Mouse (Mus musculus) c-Kit-positive CD71-positive TER-119-positive erythroid progenitor cells, embryonic 14.5 days (primary cell): ENCODE data around the gene Stxbp6.

Experiments
- DNase-seq: peaks from one replicate; pipeline ENCODE4 v3.0.0-alpha.2; 2013; ENCODE audit warnings: low spot score

Stxbp6 gene

DNA sequence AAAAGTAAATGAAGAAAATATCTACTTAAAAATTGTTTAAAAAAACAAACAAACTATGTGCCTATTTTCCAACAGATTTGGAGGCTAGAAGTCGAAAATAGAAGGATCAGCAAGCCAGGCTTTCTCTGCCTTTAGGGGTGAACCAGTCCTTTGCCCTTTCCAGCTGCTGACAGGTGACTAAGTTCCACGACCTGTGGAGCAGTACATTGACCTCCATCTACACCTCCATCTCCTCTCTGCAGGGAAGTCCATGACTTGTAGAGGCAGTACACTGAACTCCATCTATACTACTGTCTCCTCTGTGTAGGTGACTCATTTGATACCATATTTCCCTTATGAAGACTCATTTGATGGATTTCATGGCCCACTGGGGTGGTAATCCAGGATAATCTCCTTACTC is 78.2 kb downstream of the Stxbp6 start:
- DNase-seq: no peak

DNA sequence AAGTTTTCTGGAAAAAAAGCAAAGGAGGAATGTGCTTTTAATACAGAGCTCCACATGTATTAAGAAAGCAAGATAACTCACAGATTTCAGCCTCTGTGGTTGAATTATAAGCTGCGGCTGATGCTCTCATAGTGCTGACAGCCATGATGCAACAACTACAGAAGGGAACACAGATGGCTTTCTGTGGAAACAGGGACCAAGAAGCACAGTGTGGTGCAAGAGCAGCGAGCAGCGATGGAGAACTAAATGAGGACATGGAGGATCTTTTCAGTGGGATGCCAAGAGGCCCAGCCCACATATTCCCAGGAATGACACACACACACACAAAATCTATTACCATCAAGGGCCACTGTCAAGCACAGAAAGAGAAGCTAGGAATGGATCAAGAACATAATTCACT is 81.1 kb downstream of the Stxbp6 start:
- no peak for DNase-seq

DNA sequence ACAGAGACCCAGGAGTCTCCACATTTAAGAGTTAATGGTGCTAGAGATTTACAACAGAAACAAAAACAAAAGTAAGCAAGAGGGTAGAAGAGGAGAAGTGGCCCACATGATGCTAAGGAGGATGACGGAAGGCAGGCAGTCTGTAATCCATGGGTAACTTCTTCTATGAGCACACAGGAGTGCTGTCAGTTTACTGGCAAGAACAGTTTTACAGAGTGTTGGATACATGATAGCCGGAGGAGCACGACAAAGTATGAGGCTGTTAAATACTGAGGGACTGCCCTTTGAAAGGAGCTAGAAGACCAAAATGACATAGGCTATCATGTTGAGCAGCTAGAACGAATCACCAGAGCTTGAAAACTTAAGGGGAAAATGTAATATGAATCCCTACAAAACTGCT is 81.7 kb downstream of the Stxbp6 start:
- DNase-seq: no peak

DNA sequence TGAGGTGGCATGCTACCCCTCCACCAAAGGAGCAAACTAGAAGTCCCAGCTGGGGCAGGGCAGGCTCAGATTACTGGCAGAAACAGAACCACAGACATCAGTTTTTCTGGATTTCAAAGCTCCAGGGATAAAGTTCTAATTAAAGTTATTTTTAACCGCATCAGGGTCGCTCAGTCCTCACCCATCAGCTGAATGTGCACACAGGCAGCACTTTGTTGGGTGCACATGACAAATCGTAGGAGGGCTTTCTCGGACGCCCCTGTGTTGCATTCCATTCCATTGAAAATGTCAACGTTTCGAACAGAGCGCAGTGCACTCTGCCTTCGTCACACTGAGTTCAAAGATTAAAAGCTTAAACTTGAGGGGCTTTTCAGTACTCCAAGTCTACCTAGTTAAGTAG is 84.1 kb downstream of the Stxbp6 start:
- no peak for DNase-seq

DNA sequence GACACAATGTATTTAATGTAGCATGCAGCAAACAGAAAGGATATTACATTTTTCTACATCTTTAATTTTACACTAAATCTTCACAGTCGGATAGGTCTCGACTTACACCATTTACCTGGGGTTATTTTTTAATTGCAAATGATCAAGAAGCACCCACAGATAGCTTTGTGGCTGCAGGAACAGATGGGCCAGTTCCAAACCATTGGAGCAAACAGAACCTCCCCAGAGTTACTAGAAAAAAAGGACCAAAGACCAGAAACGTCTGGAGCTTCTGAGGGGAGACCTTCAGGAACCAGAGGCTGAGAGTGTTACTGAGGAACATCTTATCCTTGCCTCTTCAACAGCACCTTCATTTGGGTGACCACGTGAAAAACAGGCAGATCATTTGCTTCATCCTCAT is 85.5 kb downstream of the Stxbp6 start:
- DNase-seq: no peak

DNA sequence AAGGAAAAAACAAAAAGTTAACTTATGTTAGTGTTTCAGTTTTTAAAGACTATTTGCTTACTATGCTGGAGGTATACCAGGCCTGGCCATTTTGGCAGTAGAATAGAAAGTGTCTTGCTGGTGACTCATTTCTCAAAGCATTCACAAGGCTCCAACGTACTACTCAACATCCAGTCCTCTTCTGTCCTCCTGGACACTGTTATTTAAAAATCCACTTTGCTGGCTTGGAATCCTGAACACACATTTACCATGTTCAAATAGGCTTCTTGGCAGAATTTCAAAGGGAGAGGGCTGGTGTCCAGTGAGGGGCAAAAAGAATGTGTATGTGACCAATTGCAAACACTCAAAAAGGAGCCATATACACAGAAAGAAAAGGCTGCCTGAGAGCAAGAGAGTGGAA is 86.7 kb downstream of the Stxbp6 start:
- DNase-seq: no peak

DNA sequence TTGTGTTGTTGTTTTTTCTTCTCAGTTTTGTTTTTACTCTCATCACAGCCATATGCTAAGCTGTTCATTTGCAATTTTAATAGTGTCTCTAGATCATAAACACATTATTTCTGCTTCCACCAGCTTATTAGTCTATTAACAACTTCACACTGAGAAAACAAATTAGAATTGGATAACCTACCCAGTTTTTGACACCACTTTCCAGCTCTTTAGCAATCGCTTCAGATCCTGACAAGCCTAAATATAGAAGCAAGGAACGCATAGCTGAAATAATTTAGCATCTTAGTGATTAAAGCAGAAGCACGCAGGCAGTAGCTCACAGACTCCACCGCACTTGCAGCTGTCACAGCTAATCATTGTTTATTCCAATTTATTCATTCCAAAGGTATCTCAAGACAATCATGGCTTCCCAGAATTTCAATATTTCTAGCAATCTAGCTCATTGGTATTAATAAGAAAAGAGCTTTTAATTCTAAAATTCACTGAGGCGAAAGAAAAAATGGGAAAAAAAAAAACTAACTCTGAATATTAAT is 95.1 kb downstream of the Stxbp6 start:
- no peak for DNase-seq

DNA sequence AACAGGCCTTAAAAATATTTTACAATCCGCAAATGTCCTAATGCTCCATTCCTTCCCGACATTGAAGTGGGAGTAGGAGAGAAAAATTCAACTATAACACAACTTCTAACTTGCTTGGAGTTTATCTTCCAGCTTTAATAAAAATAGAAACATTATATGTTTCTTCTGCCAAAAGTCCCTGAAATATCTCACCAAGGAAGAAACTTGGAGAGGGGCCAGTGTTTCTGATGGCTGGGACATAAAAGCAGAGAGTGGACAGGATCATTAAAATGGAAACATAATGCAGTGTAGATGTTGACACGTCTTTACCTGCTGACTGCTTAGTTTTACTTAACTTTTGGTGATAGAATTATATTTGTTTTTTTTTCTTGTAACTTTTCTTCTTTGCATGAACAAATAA is 99.2 kb downstream of the Stxbp6 start:
- DNase-seq: no peak

DNA sequence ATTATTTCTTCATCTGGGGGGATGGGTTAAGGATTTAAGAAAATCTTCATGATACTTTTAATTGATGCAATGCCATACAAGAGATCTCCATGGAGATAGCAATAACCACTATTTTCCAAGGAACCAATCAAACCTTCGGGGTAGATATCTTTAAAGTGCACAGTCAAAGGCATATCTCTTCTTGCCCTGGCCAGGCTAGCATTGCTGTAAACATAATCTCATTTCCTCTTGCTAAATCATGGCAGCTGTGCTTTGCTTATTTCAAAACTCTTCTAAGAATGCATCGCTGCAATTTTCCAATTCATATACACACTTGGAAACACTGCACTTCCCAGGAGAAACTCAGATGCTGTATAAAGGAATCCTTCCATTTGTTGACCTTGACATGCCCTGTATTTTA is 103.0 kb downstream of the Stxbp6 start:
- DNase-seq: no peak

DNA sequence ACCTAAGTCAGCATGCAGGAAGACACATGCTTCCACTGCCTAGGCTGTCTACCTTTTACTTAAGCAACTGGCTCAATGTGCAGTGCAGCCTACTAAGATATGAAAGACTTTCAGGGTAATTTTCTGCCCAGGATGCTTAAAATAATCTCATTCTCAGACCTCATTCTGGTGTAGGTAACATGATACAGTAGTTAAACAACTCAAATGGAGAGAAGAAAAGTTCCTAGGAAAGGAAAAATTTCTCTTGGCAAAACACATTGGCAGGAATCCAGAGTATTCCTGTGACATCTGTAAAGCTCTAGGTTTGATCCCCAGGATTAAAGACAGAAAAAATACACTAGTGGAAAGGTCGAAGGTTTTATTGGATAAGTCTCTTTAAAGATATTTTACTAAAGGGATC is 107.1 kb downstream of the Stxbp6 start:
- DNase-seq: no peak

DNA sequence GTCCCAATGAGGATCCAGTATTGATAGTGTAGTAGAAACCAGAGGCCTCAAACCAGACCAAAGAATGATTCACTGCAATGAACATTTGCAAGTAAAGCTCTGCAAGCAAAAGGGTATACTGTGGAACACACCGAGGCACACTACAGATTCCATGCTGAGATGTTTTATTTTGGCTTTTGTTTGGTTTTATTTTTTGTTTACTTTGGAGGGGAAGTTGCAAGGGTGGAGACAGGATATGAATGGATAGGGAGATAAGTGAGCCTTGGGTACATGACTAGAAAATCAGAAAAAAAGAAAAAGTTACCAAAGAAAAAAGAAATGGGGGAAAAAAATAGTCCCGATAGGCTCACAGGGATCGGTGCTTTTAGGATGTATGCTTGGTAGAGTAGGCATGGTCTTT is 117.0 kb downstream of the Stxbp6 start:
- DNase-seq: no peak

DNA sequence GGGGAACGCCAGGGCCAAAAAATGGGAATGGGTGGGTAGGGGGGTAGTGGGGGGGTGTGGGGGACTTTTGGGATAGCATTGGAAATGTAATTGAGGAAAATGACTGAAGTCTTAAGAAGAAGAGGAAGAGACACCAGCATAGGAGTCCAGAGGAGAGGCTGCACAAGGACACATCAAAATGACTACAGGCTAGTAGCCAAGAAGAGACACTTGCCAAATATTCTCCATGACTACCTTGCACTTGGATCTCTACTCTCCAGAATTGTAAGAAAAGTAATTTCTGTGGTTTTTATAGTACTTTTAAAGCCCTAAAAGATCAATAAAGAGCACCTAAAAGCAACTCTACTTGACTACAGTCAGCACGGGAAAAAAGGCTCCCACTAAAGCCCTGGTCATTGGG is 121.4 kb downstream of the Stxbp6 start:
- no peak for DNase-seq

DNA sequence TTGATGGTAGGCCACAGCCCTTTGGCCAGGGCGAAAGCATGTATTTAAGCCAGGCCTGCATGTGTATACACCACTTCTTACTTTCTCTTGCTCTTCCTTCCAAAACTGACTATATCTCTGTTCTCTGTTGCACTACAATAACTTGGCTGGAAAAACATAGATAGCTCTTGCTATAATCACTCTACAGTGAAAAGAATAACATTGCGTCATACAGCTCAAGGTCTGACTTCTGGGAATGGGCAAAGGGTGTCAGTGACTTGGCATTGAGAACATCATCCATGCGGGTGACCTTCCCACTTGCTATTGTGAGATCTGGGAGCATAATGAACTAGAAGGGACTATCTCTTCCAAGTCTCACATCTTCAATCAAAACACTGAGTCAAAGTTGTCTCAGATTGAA is 122.4 kb downstream of the Stxbp6 start:
- no peak for DNase-seq

DNA sequence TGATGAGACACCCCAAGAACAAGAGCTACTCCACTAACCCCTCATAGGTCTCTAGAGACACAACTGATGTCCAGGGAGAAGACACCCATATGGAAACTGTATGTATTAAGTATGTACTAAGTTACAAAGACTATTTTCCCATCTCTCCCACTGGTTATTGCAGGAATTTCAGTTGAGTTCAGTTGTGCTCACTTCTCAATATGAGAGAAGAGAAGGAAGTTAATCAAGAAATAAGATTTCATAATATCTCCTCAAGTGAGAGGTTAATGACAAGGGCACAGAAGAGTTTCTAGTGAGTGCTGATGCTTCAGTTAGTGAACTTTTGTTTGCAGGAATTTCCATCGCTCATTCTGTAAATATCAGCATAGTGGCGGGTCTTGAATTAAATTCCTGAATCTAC is 124.0 kb downstream of the Stxbp6 start:
- no peak for DNase-seq

DNA sequence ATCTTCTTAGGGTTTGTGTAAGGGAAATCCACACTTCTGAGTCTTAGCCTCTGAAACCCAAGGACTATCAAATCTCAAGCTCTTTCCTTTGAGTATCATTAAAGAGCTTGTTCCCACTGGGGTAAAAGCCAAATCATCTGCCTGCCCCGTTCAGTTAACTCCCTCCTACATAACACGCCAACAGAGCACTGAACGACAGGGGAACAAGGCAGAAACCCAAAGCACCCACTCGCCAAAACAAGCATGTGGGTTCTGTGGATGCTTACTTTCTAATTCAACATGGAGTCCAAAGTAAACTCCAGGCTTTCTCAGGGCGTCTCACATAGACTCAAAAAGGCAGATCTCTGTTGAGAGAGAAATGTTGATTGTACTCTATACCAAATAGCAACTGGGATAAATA is 126.7 kb downstream of the Stxbp6 start:
- DNase-seq: no peak

DNA sequence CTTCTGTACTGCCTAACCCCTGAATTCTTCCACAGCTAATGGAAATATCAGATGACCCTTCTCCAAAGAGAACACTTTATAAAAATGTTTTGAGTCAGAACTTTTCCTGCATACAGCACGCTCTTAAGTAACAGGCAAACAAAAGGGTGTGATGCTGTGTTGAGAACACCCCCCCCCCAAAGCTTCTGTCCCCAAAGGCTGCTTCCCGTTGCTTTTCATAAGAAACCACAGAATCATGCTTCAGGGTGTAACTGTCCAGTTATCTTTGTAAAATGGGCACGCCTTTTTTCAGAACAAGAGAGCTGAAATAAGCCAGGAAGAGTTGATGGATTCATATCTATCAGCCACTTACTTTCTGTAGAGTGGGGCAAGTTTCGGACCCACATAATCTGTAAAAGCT is 134.2 kb downstream of the Stxbp6 start:
- no peak for DNase-seq

DNA sequence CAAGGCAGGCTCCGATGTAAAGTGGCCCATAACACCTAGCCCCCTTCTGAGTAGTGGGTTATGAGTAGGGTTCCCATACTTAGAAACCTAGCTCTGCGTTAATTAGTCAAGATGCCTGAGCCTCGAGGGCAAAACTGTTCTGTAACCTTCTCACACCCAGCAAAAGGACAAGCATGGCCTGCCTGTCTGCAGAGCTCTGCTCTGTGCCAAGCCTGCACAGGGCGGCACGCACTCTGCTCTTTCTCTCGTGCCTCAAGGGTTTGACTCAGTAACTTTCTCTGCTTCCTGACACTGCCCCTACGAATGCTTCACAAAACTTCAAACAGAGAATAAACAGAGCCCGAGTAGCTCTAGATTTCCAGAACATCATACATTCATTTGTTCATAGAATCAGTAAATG is 135.4 kb downstream of the Stxbp6 start:
- DNase-seq: no peak

DNA sequence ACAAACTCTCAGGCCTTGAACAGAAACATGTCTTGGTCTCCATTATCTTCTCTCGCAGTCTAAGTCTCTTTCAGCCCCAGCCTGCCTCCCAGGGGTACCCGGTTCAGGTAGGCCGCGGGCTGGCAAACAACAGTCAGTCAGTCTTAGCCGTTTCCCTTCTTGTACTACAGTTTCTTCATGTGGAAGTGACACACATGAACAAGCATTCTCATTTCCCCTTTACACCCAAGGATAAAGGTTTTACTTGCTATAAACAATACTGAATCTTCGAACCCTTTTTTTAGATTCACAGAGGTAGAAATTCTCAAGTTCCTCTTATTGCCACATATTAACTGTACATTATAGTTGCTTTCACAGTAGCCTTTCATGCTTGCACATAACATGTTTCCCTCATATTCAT is 141.6 kb downstream of the Stxbp6 start:
- no peak for DNase-seq

DNA sequence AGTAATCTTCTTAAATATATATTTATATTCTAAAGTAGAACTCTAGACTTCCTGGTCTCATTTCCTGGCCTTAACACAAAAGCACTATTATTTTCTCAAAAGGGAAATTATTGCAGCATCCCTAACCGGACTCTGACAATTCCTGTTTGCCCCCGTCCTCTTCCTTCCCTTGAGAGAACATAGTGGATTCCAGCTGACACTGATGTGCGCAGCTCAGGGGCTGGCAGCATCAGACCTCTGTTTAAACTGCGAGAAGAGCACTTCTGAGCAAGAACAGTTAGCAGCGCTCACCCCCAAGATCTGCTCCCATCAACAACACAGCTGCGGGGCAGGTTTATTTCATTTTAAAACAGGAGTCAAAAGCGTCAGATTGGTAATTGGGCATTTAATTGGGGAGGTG is 142.8 kb downstream of the Stxbp6 start:
- no peak for DNase-seq

DNA sequence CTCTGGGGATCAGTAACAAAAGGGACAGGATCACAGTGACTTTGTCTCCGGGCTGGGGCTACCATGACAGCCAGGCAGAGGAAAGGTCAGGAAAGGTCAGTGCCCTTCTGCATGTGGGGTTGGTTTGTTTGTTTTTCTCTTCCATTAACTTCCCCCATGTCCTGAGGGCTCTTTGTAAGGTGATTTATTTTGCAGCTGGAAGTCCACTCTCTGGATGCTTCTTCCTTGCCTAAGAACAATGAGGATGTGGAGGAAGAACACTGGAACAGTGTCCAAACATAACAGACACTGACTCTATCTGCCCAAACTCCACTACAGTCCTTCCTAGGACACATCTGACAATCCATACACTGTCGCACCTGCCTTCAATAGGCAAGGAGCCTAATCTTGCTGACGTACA is 146.1 kb downstream of the Stxbp6 start:
- no peak for DNase-seq

DNA sequence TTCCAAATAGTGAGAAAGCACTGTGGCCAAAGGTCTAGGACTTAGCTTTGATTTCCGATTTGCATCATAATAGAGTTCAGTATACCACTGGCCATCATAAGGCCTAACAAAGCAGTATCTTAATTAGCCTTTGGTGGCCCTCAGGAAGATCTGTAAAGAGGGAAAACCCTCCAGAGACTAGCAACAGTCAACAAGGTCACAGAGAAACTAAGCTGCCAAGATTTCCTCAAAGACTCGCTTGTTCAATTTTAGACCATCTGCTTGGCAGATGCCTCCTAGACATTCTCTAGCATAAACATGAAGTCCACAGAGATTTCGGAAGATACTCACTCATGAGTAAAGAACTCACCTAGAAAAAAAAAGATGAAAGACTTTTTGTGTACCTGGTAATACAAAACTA is 148.6 kb downstream of the Stxbp6 start:
- DNase-seq: no peak

DNA sequence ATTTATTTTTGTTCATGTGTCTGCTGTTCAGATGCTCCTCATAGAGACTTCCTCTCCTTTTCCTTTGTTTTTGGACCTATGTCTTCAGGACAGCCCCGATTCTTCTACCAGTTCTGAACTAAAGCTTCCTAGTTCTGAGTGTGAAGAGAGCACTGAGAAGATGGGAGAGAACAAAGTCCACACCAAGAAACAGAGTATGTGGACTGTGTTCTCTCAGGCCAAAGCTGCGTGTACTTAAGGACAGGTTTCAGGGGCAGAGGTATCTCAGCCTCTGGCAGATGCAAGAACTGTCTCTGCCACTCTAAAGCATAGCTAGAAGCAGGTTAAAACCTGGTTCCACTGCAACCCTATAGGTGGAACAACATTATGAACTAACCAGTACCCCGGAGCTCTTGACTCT is 151.2 kb downstream of the Stxbp6 start:
- no peak for DNase-seq

DNA sequence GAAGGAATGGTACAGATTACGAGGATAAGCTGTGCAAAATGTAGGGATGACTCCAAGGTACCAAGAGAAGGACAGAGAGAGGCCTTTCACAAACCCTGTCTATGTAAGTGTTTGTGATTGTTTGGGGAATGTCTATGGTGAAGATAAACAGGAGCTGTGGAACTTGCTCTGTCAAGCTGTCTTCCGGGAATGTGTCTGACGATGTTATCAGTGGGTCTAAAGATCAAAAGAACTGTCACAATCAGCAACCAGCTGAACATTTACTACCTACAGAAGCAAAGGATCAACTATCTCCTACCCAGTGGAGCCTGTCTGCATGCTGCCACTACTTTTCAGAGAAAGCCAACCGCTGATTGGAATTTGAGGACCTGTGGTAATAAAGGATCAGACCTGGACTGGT is 152.3 kb downstream of the Stxbp6 start:
- DNase-seq: no peak

DNA sequence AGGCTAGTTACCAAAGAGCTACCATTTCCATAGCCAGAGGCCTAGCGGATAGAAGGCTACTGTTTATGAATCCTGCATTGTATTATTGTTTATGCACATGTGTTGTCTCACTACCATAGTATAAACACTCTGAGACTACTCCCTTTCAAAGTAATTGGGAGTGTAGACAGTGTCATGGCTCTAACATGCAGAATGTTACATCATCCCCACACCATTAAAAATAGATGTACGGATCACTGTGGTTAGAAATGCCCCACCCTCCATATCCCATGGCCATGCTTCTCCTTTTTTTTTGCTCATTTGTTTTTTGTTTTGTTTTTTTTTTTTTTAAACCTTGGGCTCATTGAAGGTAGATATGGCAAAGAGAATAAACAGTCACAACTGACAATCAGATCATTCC is 154.9 kb downstream of the Stxbp6 start:
- DNase-seq: no peak

DNA sequence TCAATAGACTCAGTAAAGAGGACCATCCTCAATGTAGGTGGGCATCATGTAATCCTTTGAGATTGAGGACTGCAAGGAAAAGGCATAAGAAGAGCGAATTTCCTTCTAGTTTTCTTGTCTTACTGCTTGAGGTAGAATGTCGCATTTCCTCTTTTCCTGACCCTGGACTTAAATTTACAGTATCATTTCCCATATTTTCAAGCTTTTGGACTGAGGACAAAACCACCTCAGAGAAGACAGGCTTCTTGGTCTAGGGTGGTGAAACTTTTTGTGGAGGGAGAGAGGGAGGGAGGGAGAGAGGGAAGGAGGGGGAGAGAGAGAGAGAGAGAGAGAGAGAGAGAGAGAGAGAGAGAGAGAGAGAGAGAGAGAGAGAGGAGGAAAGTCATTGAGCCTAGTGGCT is 155.6 kb downstream of the Stxbp6 start:
- no peak for DNase-seq
